Mouse (Mus musculus) embryonic stem cell, embryonic (primary cell): ENCODE measurements around the gene Gm16867.
"Not testable (repeated sequence)": the region's sequence is repeated elsewhere in the genome, so short reads cannot be mapped to it uniquely, and the experiment has no call there.

Experiments
- CTCF ChIA-PET, 4 experiments: fragments of 300-600 bp in 2 of 4; fragments of 350-600 bp in 2 of 4; sonication (Branson Sonifier 250); formaldehyde crosslinking; loops; one replicate each; lab custom pipeline; 2022; ENCODE audit warnings: inconsistent platforms in 2 of 4; lab: Charles Lee
- POLR2A ChIA-PET, 4 experiments: fragments of 300-600 bp in 2 of 4; fragments of 350-600 bp in 2 of 4; sonication (Branson Sonifier 250); formaldehyde crosslinking; loops; one replicate each; lab custom pipeline; 2022; ENCODE audit warnings: antibody characterized with exemption in 4 of 4, inconsistent platforms in 1 of 4; lab: Charles Lee

Gene Gm16867

GRCm38 (mm10) chr14:69470122-69470708 lies 32.9 kb downstream of the Gm16867 start:
- CTCF ChIA-PET, POLR2A ChIA-PET: not testable (repeated sequence)

DNA sequence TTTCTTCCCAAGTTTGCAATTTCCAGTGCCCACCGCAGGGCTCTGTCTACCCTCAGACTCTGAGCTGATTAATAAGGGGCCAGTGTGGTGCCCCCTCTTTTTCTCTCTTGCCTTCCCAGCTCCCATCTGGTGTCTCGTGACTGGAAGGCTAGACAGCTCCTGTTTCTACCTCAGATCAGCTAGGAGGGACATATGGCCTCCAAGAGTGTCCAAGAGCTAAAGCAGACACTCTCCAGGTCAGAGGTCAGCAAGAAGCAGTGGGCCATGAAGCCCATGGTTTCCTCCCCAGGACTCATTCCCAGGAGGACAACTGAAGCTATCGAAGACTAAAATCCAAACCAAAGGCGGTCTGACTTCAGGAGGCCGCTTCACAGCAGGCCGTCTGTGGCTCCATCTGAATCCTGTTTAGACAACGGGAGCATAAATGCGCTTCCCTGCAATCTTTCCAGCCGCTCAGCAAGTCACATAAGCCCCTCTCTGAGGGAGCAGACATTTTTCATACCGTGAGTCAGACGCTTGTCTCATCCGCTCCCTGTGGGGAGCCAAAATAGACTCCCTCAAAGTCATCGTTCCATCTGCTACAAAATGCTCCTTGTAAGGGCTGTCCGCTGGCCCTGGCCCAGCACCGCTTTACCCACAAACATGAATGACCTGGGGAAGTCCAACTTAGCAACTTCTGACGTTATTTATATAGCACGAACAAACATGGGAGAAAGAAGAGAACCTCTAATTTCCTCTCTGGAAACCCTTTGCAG lies 35.4 kb downstream of the Gm16867 start:
- POLR2A ChIA-PET, CTCF ChIA-PET: not testable (repeated sequence)

DNA sequence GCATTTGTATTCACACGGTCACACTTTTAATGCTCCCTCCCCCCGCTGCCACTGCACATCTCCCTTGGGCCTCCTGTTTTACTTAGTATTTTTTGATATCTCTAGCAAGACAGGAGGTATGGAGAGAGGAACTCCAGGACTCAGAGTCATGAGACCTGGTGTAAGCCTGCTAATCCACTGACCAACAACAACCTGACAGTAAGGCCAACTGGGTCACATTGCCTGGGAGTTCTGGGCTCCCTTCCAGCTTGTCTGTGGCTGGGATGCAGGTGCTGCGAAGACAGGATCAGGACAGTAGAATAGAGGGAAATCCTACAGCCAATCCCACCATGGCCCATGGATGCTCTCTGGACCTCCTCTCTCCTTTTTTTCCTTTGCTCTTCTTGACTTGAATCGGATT lies 38.7 kb downstream of the Gm16867 start:
- POLR2A ChIA-PET, CTCF ChIA-PET: not testable (repeated sequence)

- POLR2A ChIA-PET, CTCF ChIA-PET: not testable (repeated sequence)
These were observed 45.5 kb downstream of the Gm16867 start for GRCm38 (mm10) chr14:69457691-69458090.

DNA sequence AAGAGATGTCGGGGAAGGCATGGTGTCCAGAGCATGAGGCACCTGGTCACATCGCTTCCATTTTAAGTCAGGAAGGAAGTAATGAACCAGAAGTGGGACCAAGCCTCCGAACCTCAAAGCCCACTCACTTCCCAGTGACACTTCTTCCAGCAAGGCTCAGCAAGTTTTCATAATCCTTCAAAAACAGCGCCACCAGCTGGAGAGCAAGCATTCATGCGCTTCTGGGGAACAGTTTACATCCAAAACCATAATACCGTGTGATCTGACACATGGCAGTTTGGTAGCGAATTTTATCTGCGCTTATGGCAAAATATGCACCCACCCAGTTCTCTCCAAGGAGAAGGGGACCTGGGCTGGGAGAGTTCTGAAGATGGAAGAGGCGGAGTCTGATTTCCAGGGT lies 48.5 kb downstream of the Gm16867 start:
- POLR2A ChIA-PET, CTCF ChIA-PET: not testable (repeated sequence)

DNA sequence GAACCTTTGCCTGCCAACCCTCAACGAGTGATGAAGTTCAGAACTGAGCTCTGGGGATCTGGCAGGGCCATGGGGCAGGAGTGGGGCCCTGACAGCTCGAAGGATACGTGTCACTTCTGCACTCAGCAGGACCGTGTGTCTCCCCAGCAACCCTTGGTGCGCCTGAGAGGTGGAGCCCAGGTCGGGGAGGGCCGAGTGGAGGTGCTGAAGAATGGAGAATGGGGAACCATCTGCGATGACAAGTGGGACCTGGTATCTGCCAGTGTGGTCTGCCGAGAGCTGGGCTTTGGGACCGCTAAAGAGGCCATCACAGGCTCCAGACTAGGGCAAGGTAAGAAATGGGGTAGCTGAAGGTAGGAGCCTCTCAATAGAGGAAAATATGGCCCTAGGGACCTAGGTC lies 54.3 kb downstream of the Gm16867 start:
- POLR2A ChIA-PET, CTCF ChIA-PET: not testable (repeated sequence)

- POLR2A ChIA-PET, CTCF ChIA-PET: not testable (repeated sequence)
These were observed 56.2 kb downstream of the Gm16867 start for GRCm38 (mm10) chr14:69447006-69447405.

- POLR2A ChIA-PET, CTCF ChIA-PET: not testable (repeated sequence)
These were observed 60.0 kb downstream of the Gm16867 start for GRCm38 (mm10) chr14:69443092-69443692.

GRCm38 (mm10) chr14:69440955-69441354 lies 62.2 kb downstream of the Gm16867 start:
- POLR2A ChIA-PET, CTCF ChIA-PET: not testable (repeated sequence)

DNA sequence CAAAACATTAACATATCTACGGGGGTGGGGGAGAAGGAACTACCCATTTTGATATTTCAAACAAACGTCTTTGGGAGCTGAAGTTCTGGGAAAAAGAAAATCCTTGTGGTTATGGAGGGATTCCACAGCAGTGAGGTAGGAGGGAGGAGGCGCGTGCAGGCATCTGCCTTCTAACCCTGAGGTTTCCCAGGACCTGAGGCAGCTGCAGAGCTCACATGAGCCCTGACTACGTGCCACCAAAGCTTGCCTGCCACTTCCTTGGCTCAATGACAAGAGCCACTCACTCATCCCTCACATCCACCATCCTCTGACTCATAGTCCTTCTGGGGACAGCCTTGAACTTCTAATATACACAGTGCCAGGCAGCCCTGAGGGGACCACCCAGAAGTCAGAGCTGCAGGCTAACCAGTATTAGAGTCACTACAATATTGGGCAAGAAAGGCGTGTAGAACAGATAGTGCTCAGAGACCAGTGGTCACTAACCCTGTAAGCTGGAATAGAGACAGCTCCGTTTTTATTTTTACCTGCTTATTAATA lies 64.4 kb downstream of the Gm16867 start:
- CTCF ChIA-PET, POLR2A ChIA-PET: not testable (repeated sequence)

- CTCF ChIA-PET, POLR2A ChIA-PET: not testable (repeated sequence)
These were observed 82.2 kb downstream of the Gm16867 start for GRCm38 (mm10) chr14:69421003-69421402.

DNA sequence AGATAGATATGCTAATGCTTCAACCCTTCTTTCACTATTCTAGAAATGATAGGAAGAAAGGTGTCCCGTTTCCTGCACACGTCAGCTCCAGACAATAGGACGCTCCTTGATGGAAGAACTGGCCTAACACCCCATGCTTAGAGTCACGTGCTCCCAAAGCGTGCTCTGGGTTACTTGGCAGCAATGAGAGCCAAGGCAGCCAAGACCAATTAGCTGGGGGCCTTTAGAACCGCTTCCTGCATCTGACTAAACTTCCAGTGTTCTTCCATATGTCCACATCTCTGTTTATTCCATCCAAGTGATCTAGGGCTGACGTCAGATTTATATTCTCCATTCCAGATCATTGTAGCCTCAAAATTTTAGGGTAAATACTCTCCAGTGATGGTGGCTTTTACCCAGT lies 85.6 kb downstream of the Gm16867 start:
- CTCF ChIA-PET, POLR2A ChIA-PET: not testable (repeated sequence)
